Mouse (Mus musculus) brown adipose tissue, adult 24 weeks (tissue): ENCODE data around the gene Cct2. TPM values are rescaled to one million over a fixed set of nuclear protein-coding genes. Genes with fewer than 3 reads are reported as not detected.

Experiments
- H3K27ac ChIP-seq: fragments of 200-500 bp; replicated peaks from 2 replicates; pipeline ENCODE4 v1.5.1; 2012; ENCODE audit warnings: low read depth, mild to moderate bottlenecking, low read length
- H3K4me1 ChIP-seq: fragments of 200-500 bp; 2 replicates; pipeline ENCODE4 v1.6.1; 2012; ENCODE audit warnings: low read length, mixed read lengths; ENCODE audit not compliant: control insufficient read depth, insufficient read depth, insufficient read length
- H3K4me3 ChIP-seq: fragments of 200-500 bp; 2 replicates; pipeline ENCODE4 v1.5.1; 2012; ENCODE audit warnings: low read depth, mild to moderate bottlenecking, low read length, moderate library complexity; ENCODE audit not compliant: insufficient read depth
- polyA plus RNA-seq: library from polyadenylated mRNA; stranded (reverse); fragments of >200 nt; gene quantifications from 2 replicates; pipeline ENCODE4 v1.2.4, GENCODE M21; 2012; ENCODE audit not compliant: missing spikeins, insufficient read depth, insufficient read length

Cct2 gene
- polyA plus RNA-seq = 141 and 156 TPM in 2 replicates

GRCm38 (mm10) chr10:117063254-117064021, at the start of gene Cct2:
Gene Cct2 (minus strand): TSS chr10:117063814.
- H3K27ac ChIP-seq = peak within 1 kb of the TSS; percentile 78
- 0 out of 2 replicates have a peak, but pooled peaks cover 3% of the 10 kb centered on the region for H3K4me1 ChIP-seq
- peak within 1 kb of the TSS; percentile 80 for H3K4me3 ChIP-seq

- H3K4me1 ChIP-seq = peaks cover 2% of the 10 kb centered on the region
- H3K27ac ChIP-seq = no peak overlapping the region
- no peak overlapping the region for H3K4me3 ChIP-seq
These were observed 48.9 kb upstream of the Cct2 start for GRCm38 (mm10) chr10:117112545-117112944.

- Histone ChIP-seq H3K27ac (peak overlapping the region; percentile 24; the same call in 1 of the 2 replicates), H3K4me1 (peaks cover 2% of the 10 kb centered on the region), H3K4me3 (no peak overlapping the region)
These were observed 47.8 kb upstream of the Cct2 start for GRCm38 (mm10) chr10:117111455-117111854.

GRCm38 (mm10) chr10:117110271-117110670, 46.7 kb upstream of the Cct2 start:
- Histone ChIP-seq H3K4me3 (no peak overlapping the region), H3K27ac (no peak overlapping the region)

GRCm38 (mm10) chr10:117106686-117107085, 43.1 kb upstream of the Cct2 start:
- Histone ChIP-seq H3K27ac (no peak overlapping the region), H3K4me3 (no peak overlapping the region), H3K4me1 (no peaks in the 10 kb centered on the region; the same call in none of the 2 replicates)

More at GRCm38 (mm10) chr10:117110271-117110670, 46.7 kb upstream of the Cct2 start:
- peaks cover 2% of the 10 kb centered on the region for H3K4me1 ChIP-seq

GRCm38 (mm10) chr10:117106244-117106643, 42.6 kb upstream of the Cct2 start:
- Histone ChIP-seq H3K4me1 (no peaks in the 10 kb centered on the region; the same call in 1 of the 2 replicates), H3K27ac (no peak overlapping the region), H3K4me3 (no peak overlapping the region)

- Histone ChIP-seq H3K27ac (no peak overlapping the region), H3K4me1 (no peaks in the 10 kb centered on the region; the same call in 1 of the 2 replicates), H3K4me3 (no peak overlapping the region)
These were observed 41.4 kb upstream of the Cct2 start for GRCm38 (mm10) chr10:117105015-117105414.

GRCm38 (mm10) chr10:117103854-117104598, 40.4 kb upstream of the Cct2 start:
- Histone ChIP-seq H3K4me1 (no peaks in the 10 kb centered on the region; the same call in 1 of the 2 replicates), H3K4me3 (no peak overlapping the region), H3K27ac (no peak overlapping the region)

- H3K27ac ChIP-seq = no peak overlapping the region
- no peaks in the 10 kb centered on the region; the same call in 1 of the 2 replicates for H3K4me1 ChIP-seq
- no peak overlapping the region for H3K4me3 ChIP-seq
These were observed 36.6 kb upstream of the Cct2 start for GRCm38 (mm10) chr10:117100175-117100574.

GRCm38 (mm10) chr10:117097116-117097698, 33.6 kb upstream of the Cct2 start:
- H3K4me1 ChIP-seq = no peaks in the 10 kb centered on the region
- no peak overlapping the region for H3K4me3 ChIP-seq
- no peak overlapping the region for H3K27ac ChIP-seq

GRCm38 (mm10) chr10:117096096-117096495, 32.5 kb upstream of the Cct2 start:
- Histone ChIP-seq H3K4me1 (no peaks in the 10 kb centered on the region), H3K4me3 (no peak overlapping the region), H3K27ac (no peak overlapping the region)

GRCm38 (mm10) chr10:117094504-117095329, 31.1 kb upstream of the Cct2 start:
- H3K27ac ChIP-seq = no peak overlapping the region
- H3K4me1 ChIP-seq = no peaks in the 10 kb centered on the region
- H3K4me3 ChIP-seq = no peak overlapping the region

GRCm38 (mm10) chr10:117089628-117090027, 26.0 kb upstream of the Cct2 start:
- no peak overlapping the region for H3K4me3 ChIP-seq
- no peak overlapping the region for H3K27ac ChIP-seq
- H3K4me1 ChIP-seq = no peaks in the 10 kb centered on the region

GRCm38 (mm10) chr10:117081914-117082359, 18.3 kb upstream of the Cct2 start:
- no peak overlapping the region for H3K4me3 ChIP-seq
- H3K4me1 ChIP-seq = no peaks in the 10 kb centered on the region; the same call in 1 of the 2 replicates
- H3K27ac ChIP-seq = 0 out of 2 replicates have a peak overlapping the region, but pooled peaks have one; percentile 34
